Mouse (Mus musculus): ENCODE measurements around the gene Tjp1. TPM values are rescaled to one million over a fixed set of nuclear protein-coding genes. Genes with fewer than 3 reads are reported as not detected.

The Tjp1 gene
- total RNA-seq, 2 experiments from 2014 or later: 121 to 161 TPM

GRCm38 (mm10) chr7:65490526-65490925 lies 37.1 kb downstream of the Tjp1 start:
- no peak for DNase-seq (ENCODE audit: low spot score in 2 of 2)
- intact Hi-C loops (cut with DNase I): no loop called here

- intact Hi-C loops (cut with DNase I): loop anchor here (5.0 kb wide), 1 partner anchor 72 kb away; no protein-coding TSS in a partner anchor
- DNase-seq (ENCODE audit: low spot score in 2 of 2): no peak
Observed at GRCm38 (mm10) chr7:65489742-65490141, 37.8 kb downstream of the Tjp1 start.

GRCm38 (mm10) chr7:65489195-65489594 lies 38.4 kb downstream of the Tjp1 start:
- DNase-seq (ENCODE audit: low spot score in 2 of 2): no peak
- intact Hi-C loops (cut with DNase I): loop anchor here (5.0 kb wide), 1 partner anchor 72 kb away; no protein-coding TSS in a partner anchor

- intact Hi-C loops (cut with DNase I): loop anchor here (5.0 kb wide), 1 partner anchor 69 kb away; no protein-coding TSS in a partner anchor
- no peak for DNase-seq (ENCODE audit: low spot score in 2 of 2)
Observed at GRCm38 (mm10) chr7:65486259-65486681, 41.3 kb downstream of the Tjp1 start.

- intact Hi-C loops (cut with DNase I): no loop called here
- DNase-seq (ENCODE audit: low spot score in 2 of 2): no peak
Observed at GRCm38 (mm10) chr7:65484170-65484778, 43.3 kb downstream of the Tjp1 start.

- no peak for DNase-seq (ENCODE audit: low spot score in 2 of 2)
- intact Hi-C loops (cut with DNase I): no loop called here
Observed at GRCm38 (mm10) chr7:65482216-65482615, 45.4 kb downstream of the Tjp1 start.

- intact Hi-C loops (cut with DNase I): no loop called here
- DNase-seq (ENCODE audit: low spot score in 2 of 2): no peak
Observed at GRCm38 (mm10) chr7:65472048-65472447, 55.5 kb downstream of the Tjp1 start.

DNA sequence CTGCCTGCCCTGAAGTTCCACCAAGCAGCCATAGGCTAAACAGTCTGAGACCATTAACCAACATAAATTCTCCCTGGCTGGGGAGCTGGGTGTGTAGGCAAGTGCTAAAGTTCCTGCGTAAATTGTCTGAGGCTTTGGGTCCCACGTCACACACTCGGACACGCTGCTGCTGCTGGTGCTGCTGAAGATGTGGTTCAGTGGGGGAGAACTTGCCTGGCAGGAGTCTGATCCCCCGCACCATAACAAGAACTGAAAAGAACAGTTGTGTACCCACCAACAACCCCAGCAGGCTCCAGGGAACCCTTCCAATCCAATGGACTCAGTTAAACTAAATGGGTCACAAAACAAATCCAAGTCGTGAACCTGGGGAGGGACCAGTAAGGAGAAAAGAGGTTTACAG lies 56.2 kb downstream of the Tjp1 start:
- DNase-seq (ENCODE audit: low spot score in 2 of 2): no peak
- intact Hi-C loops (cut with DNase I): no loop called here

- DNase-seq (ENCODE audit: low spot score in 2 of 2): no peak
- intact Hi-C loops (cut with DNase I): no loop called here
Observed at GRCm38 (mm10) chr7:65470214-65470613, 57.4 kb downstream of the Tjp1 start.

- no peak for DNase-seq (ENCODE audit: low spot score in 2 of 2)
- intact Hi-C loops (cut with DNase I): no loop called here
Observed at GRCm38 (mm10) chr7:65469666-65470065, 57.9 kb downstream of the Tjp1 start.

DNA sequence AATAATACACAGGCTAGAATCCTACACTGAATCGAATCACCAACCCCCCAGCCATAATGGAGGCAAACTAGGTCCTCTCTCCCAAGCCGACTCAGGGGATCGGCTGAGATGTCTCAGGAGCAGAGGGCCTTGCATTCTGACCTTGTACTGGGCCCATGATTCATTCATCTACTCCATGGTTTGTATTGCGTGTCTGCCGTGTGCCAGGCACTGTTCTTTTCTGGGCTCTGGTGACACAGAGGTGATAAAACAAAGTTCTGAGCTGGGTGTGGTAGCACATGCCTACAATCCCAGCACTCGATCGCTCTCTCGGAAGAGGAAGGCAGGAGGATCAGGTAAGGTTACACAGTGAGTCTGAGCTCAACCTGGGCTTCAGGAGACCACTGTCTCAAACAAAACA lies 59.4 kb downstream of the Tjp1 start:
- no peak for DNase-seq (ENCODE audit: low spot score in 2 of 2)
- intact Hi-C loops (cut with DNase I): no loop called here

GRCm38 (mm10) chr7:65467306-65468021 lies 60.1 kb downstream of the Tjp1 start:
- DNase-seq (ENCODE audit: low spot score in 2 of 2): no peak
- intact Hi-C loops (cut with DNase I): no loop called here

- no peak for DNase-seq (ENCODE audit: low spot score in 2 of 2)
- intact Hi-C loops (cut with DNase I): no loop called here
Observed at GRCm38 (mm10) chr7:65466137-65466536, 61.4 kb downstream of the Tjp1 start.

DNA sequence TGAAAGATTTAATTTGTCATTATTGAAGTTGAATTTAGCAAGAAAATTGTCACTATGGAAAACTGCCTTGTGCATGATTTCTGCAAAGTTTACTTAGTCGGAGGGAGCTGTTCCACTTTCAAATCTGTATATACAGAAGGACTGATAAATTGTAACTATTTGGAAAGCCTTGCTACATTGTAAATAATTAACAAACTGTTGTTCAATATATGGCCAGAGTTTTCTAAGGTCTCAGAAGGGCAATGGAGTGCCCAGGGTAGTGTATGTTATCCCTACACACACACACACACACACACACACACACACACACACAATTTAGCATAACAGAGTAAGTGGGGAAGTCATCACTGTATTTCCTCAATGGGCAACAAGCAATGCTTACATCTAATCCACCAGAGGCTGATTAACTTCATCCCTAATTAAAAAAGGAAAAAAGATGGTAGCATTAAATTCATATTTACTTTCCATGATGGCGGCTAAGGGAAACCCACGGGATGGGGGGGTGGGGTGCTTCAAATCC lies 63.0 kb downstream of the Tjp1 start:
- no peak for DNase-seq (ENCODE audit: low spot score in 2 of 2)

GRCm38 (mm10) chr7:65463438-65463837 lies 64.1 kb downstream of the Tjp1 start:
- intact Hi-C loops (cut with DNase I): no loop called here
- no peak for DNase-seq (ENCODE audit: low spot score in 2 of 2)

More for the DNA sequence above, 63.0 kb downstream of the Tjp1 start:
- intact Hi-C loops (cut with DNase I): no loop called here

- intact Hi-C loops (cut with DNase I): no loop called here
- DNase-seq (ENCODE audit: low spot score in 2 of 2): no peak
Observed at GRCm38 (mm10) chr7:65461412-65461811, 66.2 kb downstream of the Tjp1 start.

DNA sequence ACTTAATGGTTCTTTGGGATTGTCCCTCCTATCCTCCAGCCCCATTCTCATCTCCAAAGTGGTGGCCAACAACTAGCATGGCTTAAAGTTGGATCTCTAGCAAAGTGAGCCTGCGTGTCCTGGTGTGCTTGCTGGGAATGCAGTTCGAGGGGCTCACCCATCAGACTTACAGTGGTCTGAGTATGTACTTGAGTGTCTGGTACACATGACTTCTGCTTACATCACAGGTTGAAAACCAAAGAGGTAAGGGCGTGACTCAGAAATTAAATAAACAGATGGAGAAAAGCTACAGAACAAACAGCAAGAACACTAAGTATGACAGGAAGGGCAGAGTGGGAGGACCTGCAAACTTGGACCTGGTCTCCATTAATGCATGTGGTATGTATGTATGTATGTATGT lies 67.4 kb downstream of the Tjp1 start:
- intact Hi-C loops (cut with DNase I): no loop called here

DNA sequence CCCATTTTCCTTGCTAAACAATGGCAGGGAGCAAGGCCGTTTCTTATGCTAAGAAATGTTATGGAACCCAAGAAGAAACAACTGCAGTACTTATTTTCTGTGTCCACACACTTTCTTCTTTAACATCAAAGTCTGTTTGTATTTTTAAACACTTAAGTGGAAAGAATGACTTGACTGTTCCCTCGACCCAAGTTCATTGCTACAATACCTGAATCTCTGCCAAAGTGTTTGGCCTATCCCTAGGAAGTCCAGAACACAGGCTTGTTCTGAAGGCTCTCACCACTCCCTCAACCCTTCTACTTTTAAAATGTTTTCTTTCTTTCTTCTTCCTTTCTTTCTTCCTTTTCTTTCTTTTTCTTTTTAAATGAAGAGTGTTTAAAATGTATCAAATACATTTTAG lies 71.5 kb downstream of the Tjp1 start:
- intact Hi-C loops (cut with DNase I): no loop called here
- DNase-seq (ENCODE audit: low spot score in 2 of 2): no peak

More for the DNA sequence above, 67.4 kb downstream of the Tjp1 start:
- DNase-seq (ENCODE audit: low spot score in 2 of 2): no peak

DNA sequence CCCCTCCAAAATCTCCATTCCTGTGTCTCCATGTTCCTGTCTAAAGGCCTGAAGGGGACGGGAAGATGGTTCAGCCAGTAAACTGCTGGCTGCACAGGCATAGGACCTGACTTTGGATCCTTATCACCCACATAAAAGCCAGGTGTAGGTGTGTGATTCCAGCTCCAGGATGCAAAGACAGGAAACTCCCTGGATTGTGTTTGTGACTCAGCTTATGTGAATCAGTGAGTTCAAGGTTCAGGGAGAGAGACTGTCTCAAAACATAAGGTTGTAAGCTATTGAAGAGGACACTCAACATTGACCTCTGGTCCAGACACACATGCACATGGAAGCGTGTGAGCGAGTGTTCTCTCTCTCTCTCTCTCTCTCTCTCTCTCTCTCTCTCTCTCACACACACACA lies 72.4 kb downstream of the Tjp1 start:
- DNase-seq (ENCODE audit: low spot score in 2 of 2): no peak
- intact Hi-C loops (cut with DNase I): no loop called here

DNA sequence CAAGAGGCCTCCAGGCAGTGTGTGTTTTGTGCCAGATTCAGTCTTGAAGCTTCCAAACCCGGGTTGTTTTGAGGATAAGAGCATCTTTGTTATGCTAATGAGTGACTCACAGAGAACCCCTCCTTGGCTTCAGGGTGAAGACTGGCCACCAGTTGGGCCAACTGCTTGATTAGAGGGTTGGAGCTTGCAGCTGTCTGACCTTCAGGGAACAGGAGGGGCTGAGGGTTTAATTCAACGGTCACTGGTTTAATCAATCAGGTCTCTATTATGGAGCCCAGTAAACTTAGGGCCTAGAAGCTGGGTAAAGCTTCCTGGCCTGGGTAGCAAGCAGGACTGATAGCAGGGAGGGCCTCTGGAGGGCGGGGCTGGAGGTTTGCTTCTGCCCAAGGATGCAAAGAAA lies 73.3 kb downstream of the Tjp1 start:
- DNase-seq (ENCODE audit: low spot score in 2 of 2): no peak
- intact Hi-C loops (cut with DNase I): no loop called here

- no peak for DNase-seq (ENCODE audit: low spot score in 2 of 2)
- intact Hi-C loops (cut with DNase I): no loop called here
Observed at GRCm38 (mm10) chr7:65452246-65452645, 75.3 kb downstream of the Tjp1 start.

Data from left cerebral cortex, postnatal 36 days (tissue).